In genomic region chr4:106688636-106689296, GRCm38 (mm10) we compare ENCODE assay signal across 20 mouse cellular contexts. TPM values are rescaled to one million over a fixed set of nuclear protein-coding genes. Genes with fewer than 3 reads are reported as not detected.
DNase-seq lines count a peak whose midpoint lies in the region; ATAC-seq and TF ChIP-seq lines count a peak whose summit lies in the region.
"Had no signal": no experiment of that assay in that cellular context is flagged by ENCODE, and none has a peak within 500 bp of the region (broad histone marks: within the 10 kb centered on the region; RNA-seq: fewer than 3 reads in every experiment).

No protein-coding gene starts in this region.

- no peak overlapping the region for H3K4me2 ChIP-seq in heart, embryonic 11.5 days
- no peak overlapping the region for H3K4me2 ChIP-seq in kidney, postnatal 0 days (ENCODE audit: low read length)
- no peak overlapping the region for H3K4me2 ChIP-seq in liver, embryonic 11.5 days
- no peak overlapping the region for H3K4me2 ChIP-seq in stomach, embryonic 15.5 days
- H3K4me2 ChIP-seq: embryonic facial prominence, embryonic 12.5 days; limb, embryonic 15.5 days; midbrain, embryonic 11.5 days had no signal

- H3K27ac ChIP-seq in heart, embryonic 11.5 days (ENCODE audit: low read depth, low read length), result peak overlapping the region; percentile 41
- no peak overlapping the region for H3K27ac ChIP-seq in kidney, postnatal 0 days
- no peak overlapping the region for H3K27ac ChIP-seq in liver, embryonic 11.5 days (ENCODE audit: low read depth, low read length)
- no peak overlapping the region for H3K27ac ChIP-seq in stomach, embryonic 15.5 days
- H3K27ac ChIP-seq in hindbrain, embryonic 10.5 days, result no peak overlapping the region
- H3K27ac ChIP-seq: embryonic facial prominence, embryonic 12.5 days; limb, embryonic 15.5 days had no signal

- H3K36me3 ChIP-seq in heart, embryonic 11.5 days (ENCODE audit: control insufficient read depth, insufficient read depth, low read length), result no peaks in the 10 kb centered on the region
- no peaks in the 10 kb centered on the region for H3K36me3 ChIP-seq in kidney, postnatal 0 days (ENCODE audit: insufficient read depth, low read length)
- H3K36me3 ChIP-seq in liver, embryonic 11.5 days (ENCODE audit: control insufficient read depth, insufficient read depth, low read length), result no peaks in the 10 kb centered on the region
- no peaks in the 10 kb centered on the region for H3K36me3 ChIP-seq in stomach, embryonic 15.5 days
- no peaks in the 10 kb centered on the region for H3K36me3 ChIP-seq in hindbrain, embryonic 10.5 days
- H3K36me3 ChIP-seq: embryonic facial prominence, embryonic 12.5 days; limb, embryonic 15.5 days had no signal

- no peaks in the 10 kb centered on the region for H3K9me3 ChIP-seq in heart, embryonic 11.5 days (replicated peaks; ENCODE audit: control insufficient read depth, low read length)
- no peaks in the 10 kb centered on the region for H3K9me3 ChIP-seq in kidney, postnatal 0 days (replicated peaks; ENCODE audit: low read length)
- H3K9me3 ChIP-seq in liver, embryonic 11.5 days (ENCODE audit: control insufficient read depth, low read length), result no peaks in the 10 kb centered on the region
- no peaks in the 10 kb centered on the region for H3K9me3 ChIP-seq in stomach, embryonic 15.5 days
- H3K9me3 ChIP-seq in hindbrain, embryonic 10.5 days, result no peaks in the 10 kb centered on the region
- H3K9me3 ChIP-seq: limb, embryonic 15.5 days had no signal

- H3K4me3 ChIP-seq in heart, embryonic 11.5 days (ENCODE audit: low read depth, low read length), result no peak overlapping the region
- no peak overlapping the region for H3K4me3 ChIP-seq in kidney, postnatal 0 days (replicated peaks; ENCODE audit: low read depth, low read length)
- H3K4me3 ChIP-seq in liver, embryonic 11.5 days (ENCODE audit: low read depth, low read length), result no peak overlapping the region
- no peak overlapping the region for H3K4me3 ChIP-seq in stomach, embryonic 15.5 days (replicated peaks)
- no peak overlapping the region for H3K4me3 ChIP-seq in hindbrain, embryonic 10.5 days
- H3K4me3 ChIP-seq: embryonic facial prominence, embryonic 12.5 days; limb, embryonic 15.5 days; myocyte had no signal

- no peaks in the 10 kb centered on the region for H3K27me3 ChIP-seq in heart, embryonic 11.5 days (ENCODE audit: control insufficient read depth, insufficient read depth, low read length)
- H3K27me3 ChIP-seq in kidney, postnatal 0 days (ENCODE audit: insufficient read depth, low read length), result no peaks in the 10 kb centered on the region
- H3K27me3 ChIP-seq in liver, embryonic 11.5 days (replicated peaks; ENCODE audit: control insufficient read depth, insufficient read depth, low read length), result no peaks in the 10 kb centered on the region
- H3K27me3 ChIP-seq in stomach, embryonic 15.5 days (replicated peaks), result no peaks in the 10 kb centered on the region
- no peaks in the 10 kb centered on the region; the same call in 1 of the 2 replicates for H3K27me3 ChIP-seq in hindbrain, embryonic 10.5 days (ENCODE audit: insufficient read depth, poor library complexity, severe bottlenecking)
- H3K27me3 ChIP-seq: embryonic facial prominence, embryonic 12.5 days had no signal

- no peak for TF ChIP-seq CTCF in kidney, postnatal 0 days (IDR thresholded peaks at IDR 0.05; ENCODE audit: low read depth)

- H3K9ac ChIP-seq in heart, embryonic 11.5 days (ENCODE audit: low read depth, low read length), result no peak overlapping the region
- no peak overlapping the region for H3K9ac ChIP-seq in kidney, postnatal 0 days (ENCODE audit: low read depth, low read length)
- no peak overlapping the region for H3K9ac ChIP-seq in liver, embryonic 11.5 days (ENCODE audit: low read depth, low read length)
- no peak overlapping the region for H3K9ac ChIP-seq in stomach, embryonic 15.5 days
- H3K9ac ChIP-seq: limb, embryonic 15.5 days had no signal

- ATAC-seq in heart, embryonic 11.5 days (replicated peaks; ENCODE audit: insufficient number of reproducible peaks, low FRiP score, low TSS enrichment), result peak; percentile 57
- no peak; the same call in 1 of the 2 replicates for ATAC-seq in kidney, postnatal 0 days (replicated peaks; ENCODE audit: low FRiP score, low read depth)
- peak; percentile 60 for ATAC-seq in liver, embryonic 11.5 days (replicated peaks; ENCODE audit: low FRiP score)
- peak; percentile 35; the same call in 1 of the 2 replicates for ATAC-seq in stomach, embryonic 15.5 days (ENCODE audit: insufficient read depth, low FRiP score, low read depth)

- 0 out of 2 replicates have a peak, but pooled peaks cover 2% of the 10 kb centered on the region for H3K4me1 ChIP-seq in heart, embryonic 11.5 days (ENCODE audit: control insufficient read depth, insufficient read depth, low read length)
- H3K4me1 ChIP-seq in kidney, postnatal 0 days (replicated peaks; ENCODE audit: insufficient read depth, low read length), result no peaks in the 10 kb centered on the region
- peaks cover 11% of the 10 kb centered on the region for H3K4me1 ChIP-seq in liver, embryonic 11.5 days (replicated peaks; ENCODE audit: control insufficient read depth, insufficient read depth, low read length)
- 0 out of 2 replicates have a peak, but pooled peaks cover 4% of the 10 kb centered on the region for H3K4me1 ChIP-seq in stomach, embryonic 15.5 days
- 0 out of 2 replicates have a peak, but pooled peaks cover 6% of the 10 kb centered on the region for H3K4me1 ChIP-seq in hindbrain, embryonic 10.5 days (replicated peaks)
- H3K4me1 ChIP-seq: embryonic facial prominence, embryonic 12.5 days; limb, embryonic 15.5 days had no signal

- no peak for DNase-seq in heart, adult 9 months (ENCODE audit: low spot score in 2 of 2)
- peak; percentile 20 for DNase-seq in kidney, postnatal 0 days (ENCODE audit: low spot score)
- no peak for DNase-seq in kidney, postnatal 10 days
- no peak for DNase-seq in liver, embryonic 11.5 days (ENCODE audit: low spot score)
- no peak for DNase-seq in adrenal gland, postnatal 14 days
- DNase-seq in hindbrain, embryonic 10.5 days (ENCODE audit: low spot score), result no peak
- DNase-seq: cerebellum, postnatal 25 days; gastrocnemius, postnatal 10 days; kidney, adult 11 months; right cerebral cortex, adult 18-20 months; thymus, adult 2 months had no signal

- WGBS in heart, embryonic 11.5 days (ENCODE audit: insufficient replicate concordance), result 30% methylated on average over 3 of the region's 3 CpGs
- 33% methylated on average over 3 of the region's 3 CpGs for WGBS in kidney, postnatal 0 days
- 22% methylated on average over 3 of the region's 3 CpGs for WGBS in liver, embryonic 11.5 days
- WGBS in stomach, embryonic 15.5 days, result 45% methylated on average over 3 of the region's 3 CpGs
- 47% methylated on average over 3 of the region's 3 CpGs for WGBS in hindbrain, embryonic 10.5 days

RNA-seq across cellular contexts. Expression of gene Ttc4, which starts 10.0 kb away (rescaled TPM):
- 54.2 and 62.5 TPM in 2 replicates for polyA plus RNA-seq in heart, embryonic 11.5 days (2014; fragmentation: Nextera tagmentation; extraction: Ambion mirVana)
- 63.7 and 64.0 TPM in 2 replicates for polyA plus RNA-seq in kidney, postnatal 0 days (2015; fragmentation: Nextera tagmentation; extraction: Ambion mirVana)
- polyA plus RNA-seq in liver, embryonic 11.5 days (2014; fragmentation: Nextera tagmentation; extraction: Ambion mirVana), result 72.3 and 74.8 TPM in 2 replicates
- polyA plus RNA-seq in stomach, embryonic 15.5 days (2015; fragmentation: Nextera tagmentation; extraction: Ambion mirVana), result 77.9 and 80.7 TPM in 2 replicates
- total RNA-seq in adrenal gland, postnatal 14 days (2021), result 26.0 and 30.3 TPM in 2 replicates
- 100 and 107 TPM in 2 replicates for polyA plus RNA-seq in hindbrain, embryonic 10.5 days (2016; fragmentation: Nextera tagmentation; extraction: Ambion mirVana)

RNA-seq across cellular contexts. Expression of gene Pars2, which starts 37.9 kb away (rescaled TPM):
- polyA plus RNA-seq in heart, embryonic 11.5 days (2014; fragmentation: Nextera tagmentation; extraction: Ambion mirVana), result 11.3 and 12.2 TPM in 2 replicates
- polyA plus RNA-seq in kidney, postnatal 0 days (2015; fragmentation: Nextera tagmentation; extraction: Ambion mirVana), result 11.8 and 12.8 TPM in 2 replicates
- polyA plus RNA-seq in liver, embryonic 11.5 days (2014; fragmentation: Nextera tagmentation; extraction: Ambion mirVana), result 11.5 and 11.7 TPM in 2 replicates
- 11.5 and 13.2 TPM in 2 replicates for polyA plus RNA-seq in stomach, embryonic 15.5 days (2015; fragmentation: Nextera tagmentation; extraction: Ambion mirVana)
- 6.3 and 8.6 TPM in 2 replicates for total RNA-seq in adrenal gland, postnatal 14 days (2021)
- 16.5 and 17.9 TPM in 2 replicates for polyA plus RNA-seq in hindbrain, embryonic 10.5 days (2016; fragmentation: Nextera tagmentation; extraction: Ambion mirVana)

RNA-seq across cellular contexts. Expression of gene Mroh7, which starts 42.0 kb away (rescaled TPM):
- 0.17 and 0.38 TPM in 2 replicates for polyA plus RNA-seq in heart, embryonic 11.5 days (2014; fragmentation: Nextera tagmentation; extraction: Ambion mirVana)
- polyA plus RNA-seq in kidney, postnatal 0 days (2015; fragmentation: Nextera tagmentation; extraction: Ambion mirVana), result 0.58 and 0.91 TPM in 2 replicates
- polyA plus RNA-seq in liver, embryonic 11.5 days (2014; fragmentation: Nextera tagmentation; extraction: Ambion mirVana), result 0.22 TPM in 2 replicates
- polyA plus RNA-seq in stomach, embryonic 15.5 days (2015; fragmentation: Nextera tagmentation; extraction: Ambion mirVana), result 0.37 and 0.63 TPM in 2 replicates
- 0.41 and 2.9 TPM in 2 replicates for total RNA-seq in adrenal gland, postnatal 14 days (2021)
- polyA plus RNA-seq in hindbrain, embryonic 10.5 days (2016; fragmentation: Nextera tagmentation; extraction: Ambion mirVana), result not detected in 2 replicates
- total RNA-seq: neutrophil, adult 5-6 weeks had no signal
- polyA plus RNA-seq: myocyte had no signal

RNA-seq across cellular contexts. Expression of gene Fam151a, which starts 44.9 kb away (rescaled TPM):
- polyA plus RNA-seq in heart, embryonic 11.5 days (2014; fragmentation: Nextera tagmentation; extraction: Ambion mirVana), result 0.11 TPM in 1 of 2 replicates, not detected in the other
- 8.8 and 11.4 TPM in 2 replicates for polyA plus RNA-seq in kidney, postnatal 0 days (2015; fragmentation: Nextera tagmentation; extraction: Ambion mirVana)
- 0.11 TPM in 1 of 2 replicates, not detected in the other for polyA plus RNA-seq in liver, embryonic 11.5 days (2014; fragmentation: Nextera tagmentation; extraction: Ambion mirVana)
- polyA plus RNA-seq in stomach, embryonic 15.5 days (2015; fragmentation: Nextera tagmentation; extraction: Ambion mirVana), result 7.9 and 8.8 TPM in 2 replicates
- total RNA-seq in adrenal gland, postnatal 14 days (2021), result 0.26 TPM in 1 of 2 replicates, not detected in the other
- not detected in 2 replicates for polyA plus RNA-seq in hindbrain, embryonic 10.5 days (2016; fragmentation: Nextera tagmentation; extraction: Ambion mirVana)
- total RNA-seq: gastrocnemius, postnatal 10 days; layer of hippocampus, adult 8-10 months; neutrophil, adult 5-6 weeks had no signal
- polyA plus RNA-seq: hindbrain, embryonic 11.5 days; midbrain, embryonic 11.5 days; myocyte had no signal
